Mouse (Mus musculus): Measurements from ENCODE around the gene Susd1. TPM values are rescaled to one million over a fixed set of nuclear protein-coding genes. Genes with fewer than 3 reads are reported as not detected.

Susd1 gene
- total RNA-seq (2021), result 1 to 10 TPM; 8.6 to 9.8 TPM

- DNase-seq (ENCODE audit: extremely low spot score in 1 of 2, low spot score in 2 of 2), result peak in 1 of 2 experiments; percentile 79
- intact Hi-C loops (cut with DNase I), result no loop called here
Observed at GRCm38 (mm10) chr4:59437990-59438854, at the start of gene Susd1. Gene Susd1 (minus strand): TSS chr4:59438633.

- intact Hi-C loops (cut with DNase I), result no loop called here
- no peak for DNase-seq (ENCODE audit: extremely low spot score in 1 of 2, low spot score in 2 of 2)
Observed at GRCm38 (mm10) chr4:59471306-59471705, 32.9 kb upstream of the Susd1 start.

- DNase-seq (ENCODE audit: extremely low spot score in 1 of 2, low spot score in 2 of 2), result no peak
- intact Hi-C loops (cut with DNase I), result loop anchor here (5.0 kb wide), 1 partner anchor 82 kb away; the partner anchor contains the start of gene Ptbp3
Observed at GRCm38 (mm10) chr4:59465449-59465848, 27.0 kb upstream of the Susd1 start.

DNA sequence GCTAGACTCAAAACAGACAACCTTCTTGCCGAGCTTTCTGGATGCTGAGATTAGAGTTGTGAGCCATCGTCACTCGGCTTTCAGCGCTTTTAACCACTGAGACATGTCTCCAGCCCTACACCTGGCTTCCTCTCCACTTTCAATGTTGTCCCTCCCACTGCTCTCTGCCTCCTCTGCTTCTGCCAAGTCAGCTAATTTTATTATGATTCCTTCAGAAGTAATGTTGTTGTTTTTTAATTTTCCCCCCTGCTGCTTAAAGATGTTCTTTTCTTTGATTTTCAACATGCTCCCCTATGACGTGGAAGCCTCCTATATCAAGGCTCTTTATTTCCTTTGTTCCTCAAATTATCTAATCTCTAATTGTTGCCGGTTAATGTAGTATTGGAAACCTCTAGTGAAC, 26.2 kb upstream of the Susd1 start:
- DNase-seq (ENCODE audit: extremely low spot score in 1 of 2, low spot score in 2 of 2), result no peak
- intact Hi-C loops (cut with DNase I), result loop anchor here (5.0 kb wide), 2 partner anchors 77 to 83 kb away; partner anchors contain the start of gene Ptbp3

GRCm38 (mm10) chr4:59462494-59462893, 24.1 kb upstream of the Susd1 start:
- intact Hi-C loops (cut with DNase I), result loop anchor here (5.0 kb wide), 1 partner anchor 75 kb away; no protein-coding TSS in a partner anchor
- peak; percentile 42 to 49 for DNase-seq (ENCODE audit: extremely low spot score in 1 of 2, low spot score in 2 of 2)

DNA sequence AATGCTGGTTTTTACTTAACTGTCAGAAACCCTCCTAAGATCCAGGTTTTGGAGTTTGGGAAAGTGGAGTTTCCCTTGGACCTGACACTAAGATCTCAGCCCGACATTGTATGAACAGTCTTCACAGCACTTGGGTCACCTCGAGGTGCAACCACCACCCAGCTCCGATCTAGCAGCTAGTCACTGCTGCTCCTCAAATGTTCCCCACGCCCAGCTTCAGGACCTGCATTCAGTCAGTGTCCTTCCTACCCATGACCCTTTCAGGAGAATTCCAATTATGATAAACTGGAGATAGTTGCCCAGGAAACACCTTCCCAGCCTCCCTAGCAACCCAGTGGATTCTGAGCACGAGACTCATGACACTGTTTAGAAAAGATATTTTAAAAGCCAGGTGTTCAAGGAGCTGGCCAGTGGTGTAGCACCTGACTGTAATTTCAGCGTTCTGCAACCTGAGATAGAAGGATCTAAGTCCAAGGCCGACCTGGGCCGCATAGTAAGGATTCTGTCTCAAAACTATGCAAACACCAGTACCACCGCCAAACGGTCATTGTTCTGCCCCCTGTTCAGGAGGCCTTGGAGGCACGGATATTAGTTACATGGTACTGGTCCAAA, 22.8 kb upstream of the Susd1 start:
- intact Hi-C loops (cut with DNase I), result loop anchor here (5.0 kb wide), 1 partner anchor 74 kb away; no protein-coding TSS in a partner anchor
- DNase-seq (ENCODE audit: extremely low spot score in 1 of 2, low spot score in 2 of 2), result no peak

DNA sequence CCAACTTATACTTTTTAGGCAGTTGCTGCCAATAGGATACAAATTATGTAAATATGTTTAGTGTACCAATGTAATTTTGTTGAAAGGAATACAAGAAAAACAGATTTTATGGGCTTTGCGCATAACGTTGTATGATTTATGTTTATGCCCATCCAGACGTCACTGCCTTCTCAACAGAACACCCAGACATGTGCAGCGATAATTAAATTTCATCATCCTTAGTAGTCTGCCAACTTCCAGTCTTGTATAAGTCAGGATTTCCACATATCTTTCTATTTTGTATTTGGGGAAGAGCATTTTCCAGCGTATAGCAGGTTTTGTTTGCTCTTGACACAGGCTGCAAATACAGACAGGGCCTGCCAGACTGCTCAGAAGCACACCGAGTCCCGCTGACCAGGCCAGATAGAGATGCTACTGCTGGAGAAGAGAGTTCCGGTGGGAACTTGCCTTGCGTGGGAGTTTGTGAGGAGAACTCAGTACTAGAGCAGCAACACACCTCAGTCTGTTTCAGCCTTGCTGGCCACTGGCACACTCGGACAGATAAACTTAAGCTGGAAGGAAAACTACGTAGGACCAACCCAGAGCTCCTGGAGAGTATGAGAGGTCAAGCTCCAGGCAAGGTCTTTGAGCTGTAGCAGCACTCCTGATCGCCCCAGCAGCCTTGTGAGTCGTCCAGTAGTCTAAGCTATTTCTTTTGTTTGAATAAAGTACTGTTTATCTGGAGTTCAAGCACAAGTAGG, 21.0 kb upstream of the Susd1 start:
- DNase-seq (ENCODE audit: extremely low spot score in 1 of 2, low spot score in 2 of 2), result no peak
- intact Hi-C loops (cut with DNase I), result no loop called here

DNA sequence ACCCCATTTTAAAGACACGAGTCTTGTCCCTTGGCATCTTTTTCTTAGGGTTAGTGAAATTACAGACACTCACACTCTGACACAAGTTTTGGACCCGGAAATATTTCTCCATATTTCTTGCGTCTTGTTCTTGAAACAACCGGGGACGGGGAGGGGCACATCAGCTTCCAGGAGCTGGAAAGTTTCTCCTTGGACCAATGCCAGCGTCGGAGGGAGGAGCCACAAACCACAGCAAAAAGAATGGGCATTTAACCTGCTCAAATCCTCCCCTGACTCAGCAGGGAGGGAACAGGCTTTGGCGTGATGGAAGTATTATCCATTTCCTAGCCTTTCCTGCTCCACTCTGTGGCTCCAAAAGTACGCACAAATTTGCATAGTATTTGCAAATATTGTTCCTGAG, 19.5 kb upstream of the Susd1 start:
- DNase-seq (ENCODE audit: extremely low spot score in 1 of 2, low spot score in 2 of 2), result peak in 1 of 2 experiments; percentile 50
- intact Hi-C loops (cut with DNase I), result no loop called here

- intact Hi-C loops (cut with DNase I), result no loop called here
- no peak for DNase-seq (ENCODE audit: extremely low spot score in 1 of 2, low spot score in 2 of 2)
Observed at GRCm38 (mm10) chr4:59457091-59457490, 18.7 kb upstream of the Susd1 start.

GRCm38 (mm10) chr4:59455465-59455864, 17.0 kb upstream of the Susd1 start:
- intact Hi-C loops (cut with DNase I), result no loop called here
- DNase-seq (ENCODE audit: extremely low spot score in 1 of 2, low spot score in 2 of 2), result no peak

GRCm38 (mm10) chr4:59454046-59454445, 15.6 kb upstream of the Susd1 start:
- intact Hi-C loops (cut with DNase I), result no loop called here
- no peak for DNase-seq (ENCODE audit: extremely low spot score in 1 of 2, low spot score in 2 of 2)

- no peak for DNase-seq (ENCODE audit: extremely low spot score in 1 of 2, low spot score in 2 of 2)
- intact Hi-C loops (cut with DNase I), result no loop called here
Observed at GRCm38 (mm10) chr4:59452503-59452933, 14.1 kb upstream of the Susd1 start.

GRCm38 (mm10) chr4:59450906-59451305, 12.5 kb upstream of the Susd1 start:
- DNase-seq (ENCODE audit: extremely low spot score in 1 of 2, low spot score in 2 of 2), result no peak

GRCm38 (mm10) chr4:59450234-59450854, 11.9 kb upstream of the Susd1 start:
- intact Hi-C loops (cut with DNase I), result no loop called here
- no peak for DNase-seq (ENCODE audit: extremely low spot score in 1 of 2, low spot score in 2 of 2)

More at GRCm38 (mm10) chr4:59450906-59451305, 12.5 kb upstream of the Susd1 start:
- intact Hi-C loops (cut with DNase I), result no loop called here

- DNase-seq (ENCODE audit: extremely low spot score in 1 of 2, low spot score in 2 of 2), result no peak
- intact Hi-C loops (cut with DNase I), result no loop called here
Observed at GRCm38 (mm10) chr4:59447296-59447695, 8.9 kb upstream of the Susd1 start.

GRCm38 (mm10) chr4:59445516-59445915, 7.1 kb upstream of the Susd1 start:
- DNase-seq (ENCODE audit: extremely low spot score in 1 of 2, low spot score in 2 of 2), result no peak
- intact Hi-C loops (cut with DNase I), result no loop called here

- intact Hi-C loops (cut with DNase I), result no loop called here
- no peak for DNase-seq (ENCODE audit: extremely low spot score in 1 of 2, low spot score in 2 of 2)
Observed at GRCm38 (mm10) chr4:59444994-59445393, 6.6 kb upstream of the Susd1 start.

- no peak for DNase-seq (ENCODE audit: extremely low spot score in 1 of 2, low spot score in 2 of 2)
- intact Hi-C loops (cut with DNase I), result no loop called here
Observed at GRCm38 (mm10) chr4:59444085-59444484, 5.7 kb upstream of the Susd1 start.

- intact Hi-C loops (cut with DNase I), result no loop called here
- no peak for DNase-seq (ENCODE audit: extremely low spot score in 1 of 2, low spot score in 2 of 2)
Observed at GRCm38 (mm10) chr4:59441265-59441664, 2.8 kb upstream of the Susd1 start.

Data from left cerebral cortex, postnatal 10 days (tissue).